Mouse (Mus musculus) heart, embryonic 14.5 days (tissue): ENCODE data around the gene Lce6a. TPM values are rescaled to one million over a fixed set of nuclear protein-coding genes. Genes with fewer than 3 reads are reported as not detected.

Experiments
- ATAC-seq: fragments of 200-750 bp; cut with Nextera tagmentation; 2 replicates; pipeline ENCODE4 v1.8.0; 2017; ENCODE audit warnings: low read depth, moderate TSS enrichment; ENCODE audit not compliant: insufficient number of reproducible peaks, insufficient read depth, low FRiP score
- H3K27ac ChIP-seq, 2 experiments: fragments of 200-500 bp in 1 of 2; fragments of 300-500 bp in 1 of 2; sonication (generic) in 1 of 2; replicated peaks in 1 of 2; 2 replicates each; pipeline ENCODE4 v1.5.1; 2012 to 2014; ENCODE audit warnings: low read depth in 2 of 2, low read length in 2 of 2, control low read depth in 1 of 2, mild to moderate bottlenecking in 1 of 2, mixed read lengths in 1 of 2; ENCODE audit not compliant: control insufficient read depth in 1 of 2, insufficient read depth in 1 of 2
- H3K27me3 ChIP-seq: fragments of 300-500 bp; sonication (generic); 2 replicates; pipeline ENCODE4 v1.6.1; 2014; ENCODE audit warnings: mild to moderate bottlenecking, low read length, control low read depth; ENCODE audit not compliant: control insufficient read depth, insufficient read depth
- H3K36me3 ChIP-seq: fragments of 300-500 bp; sonication (generic); 2 replicates; pipeline ENCODE4 v1.6.1; 2014; ENCODE audit warnings: mild to moderate bottlenecking, control low read depth, low read length, mixed read lengths; ENCODE audit not compliant: control insufficient read depth, insufficient read depth
- H3K4me1 ChIP-seq, 2 experiments: fragments of 200-500 bp in 1 of 2; fragments of 300-500 bp in 1 of 2; sonication (generic) in 1 of 2; 2 replicates each; pipeline ENCODE4 v1.6.1; 2012 to 2014; ENCODE audit warnings: low read length in 2 of 2, control low read depth in 1 of 2, mixed read lengths in 1 of 2; ENCODE audit not compliant: control insufficient read depth in 2 of 2, insufficient read depth in 2 of 2
- H3K4me2 ChIP-seq: fragments of 300-500 bp; sonication (generic); 2 replicates; pipeline ENCODE4 v1.6.1; 2014; ENCODE audit warnings: mild to moderate bottlenecking, low read length
- H3K4me3 ChIP-seq, 2 experiments: fragments of 200-500 bp in 1 of 2; fragments of 300-500 bp in 1 of 2; sonication (generic) in 1 of 2; 2 replicates each; pipeline ENCODE4 v1.5.1; 2012 to 2014; ENCODE audit warnings: low read length in 2 of 2, mild to moderate bottlenecking in 2 of 2, control low read depth in 1 of 2, low read depth in 1 of 2, moderate library complexity in 1 of 2; ENCODE audit not compliant: control insufficient read depth in 1 of 2, insufficient read depth in 1 of 2
- H3K9ac ChIP-seq: fragments of 300-500 bp; sonication (generic); 2 replicates; pipeline ENCODE4 v1.6.1; 2014; ENCODE audit warnings: mild to moderate bottlenecking, low read length
- H3K9me3 ChIP-seq: fragments of 300-500 bp; sonication (generic); 2 replicates; pipeline ENCODE4 v1.6.1; 2016; ENCODE audit warnings: low read length, control low read depth; ENCODE audit not compliant: control insufficient read depth
- WGBS: fragments of 180-500 bp; shearing (Covaris S2); extraction: QIAGEN DNeasy Blood & Tissue Kit; methylation state at CpG from one replicate; pipeline ENCODE4 v1.1.7; 2014; 5-methylcytosine and 5-hydroxymethylcytosine counted together
- polyA plus RNA-seq: library from polyadenylated mRNA; unstranded; fragments of >200 nt; fragmentation: Nextera tagmentation; extraction: Ambion mirVana; gene quantifications from 2 replicates; pipeline ENCODE4 v1.2.1, GENCODE M21; 2014

The Lce6a gene
- polyA plus RNA-seq, 1 experiment from 2014 or later, result not detected

DNA sequence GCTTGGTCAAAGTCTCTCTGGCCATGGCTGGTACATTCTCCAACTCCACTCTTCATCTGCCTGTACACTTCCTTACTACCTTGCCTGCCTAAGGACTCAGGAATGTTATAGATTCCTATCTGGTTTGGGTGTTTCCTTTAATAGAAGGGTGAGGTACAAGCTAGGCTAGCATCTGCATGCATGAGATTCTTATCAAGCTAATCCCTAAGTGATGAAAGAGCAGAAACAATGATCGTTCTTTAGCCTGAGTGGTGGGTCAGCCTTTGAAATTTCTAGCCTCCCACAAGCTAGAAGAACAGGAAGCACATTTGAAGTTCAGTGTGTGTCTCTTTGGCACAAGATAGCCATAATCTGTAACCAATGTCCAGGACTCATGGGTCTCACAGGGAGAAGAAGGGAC lies 11.7 kb downstream of the Lce6a start:
- Histone ChIP-seq H3K9me3 (no peaks in the 10 kb centered on the region), H3K36me3 (no peaks in the 10 kb centered on the region), H3K27me3 (no peaks in the 10 kb centered on the region), H3K4me3 (no peak overlapping the region), H3K27ac (no peak overlapping the region), H3K4me1 (no peaks in the 10 kb centered on the region), H3K9ac (no peak overlapping the region), H3K4me2 (no peak overlapping the region)
- no peak for ATAC-seq
- 15% methylated on average over 1 of the region's 1 CpGs for WGBS

DNA sequence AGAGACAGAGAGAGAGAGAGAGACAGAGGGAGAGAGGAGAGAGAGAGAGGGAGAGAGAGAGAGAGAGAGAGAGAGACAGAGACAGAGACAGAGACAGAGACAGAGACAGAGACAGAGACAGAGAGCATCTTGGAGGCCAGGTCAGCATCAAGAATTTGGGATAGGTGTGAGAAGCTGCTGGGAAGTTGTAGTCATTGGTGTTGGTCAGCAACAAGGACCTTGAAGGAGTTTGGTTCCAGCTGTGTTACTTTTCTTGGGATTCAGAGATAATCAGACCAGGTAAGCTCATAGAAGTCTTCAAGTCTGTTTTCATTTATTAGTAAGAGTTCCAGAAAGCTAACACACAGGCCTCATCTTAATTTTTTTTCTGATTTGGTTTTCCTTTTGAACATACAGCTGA lies 14.1 kb downstream of the Lce6a start, which contains the start of gene 2210017I01Rik:
2210017I01Rik (minus strand) TSS at position 101 of the 400 bp plus-strand sequence.
- Histone ChIP-seq H3K9ac (no peak within 1 kb of the TSS), H3K36me3 (no peaks in the 10 kb centered on the region), H3K4me2 (no peak within 1 kb of the TSS), H3K9me3 (no peaks in the 10 kb centered on the region), H3K4me1 (no peaks in the 10 kb centered on the region), H3K27me3 (no peaks in the 10 kb centered on the region), H3K27ac (no peak within 1 kb of the TSS), H3K4me3 (no peak within 1 kb of the TSS)
- no peak for ATAC-seq

DNA sequence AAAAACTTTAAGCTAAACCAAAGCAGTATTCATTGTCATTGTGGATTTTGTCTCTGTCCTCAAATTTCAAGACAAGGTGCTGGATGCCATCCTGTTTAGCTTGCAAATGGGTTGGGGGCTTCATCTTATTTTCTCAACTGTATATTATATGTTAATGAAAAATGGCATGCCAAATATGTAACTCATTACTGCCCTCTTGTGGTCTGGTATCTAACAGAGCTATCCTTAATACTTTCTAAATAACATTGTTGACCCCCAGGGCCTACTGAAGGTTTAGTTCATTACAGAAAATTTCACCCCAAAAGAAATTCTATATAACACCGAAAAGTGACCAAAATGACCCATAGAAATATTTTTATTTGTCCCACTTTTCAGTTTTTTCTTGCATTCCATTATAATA lies 19.3 kb downstream of the Lce6a start:
- H3K9me3 ChIP-seq, result no peaks in the 10 kb centered on the region
- H3K36me3 ChIP-seq, result no peaks in the 10 kb centered on the region
- ATAC-seq, result no peak
- WGBS, result 27% methylated on average over 1 of the region's 1 CpGs
- H3K4me3 ChIP-seq, result no peak overlapping the region
- H3K27me3 ChIP-seq, result no peaks in the 10 kb centered on the region
- H3K4me1 ChIP-seq, result no peaks in the 10 kb centered on the region
- H3K27ac ChIP-seq, result no peak overlapping the region
- no peak overlapping the region for H3K9ac ChIP-seq
- H3K4me2 ChIP-seq, result no peak overlapping the region

DNA sequence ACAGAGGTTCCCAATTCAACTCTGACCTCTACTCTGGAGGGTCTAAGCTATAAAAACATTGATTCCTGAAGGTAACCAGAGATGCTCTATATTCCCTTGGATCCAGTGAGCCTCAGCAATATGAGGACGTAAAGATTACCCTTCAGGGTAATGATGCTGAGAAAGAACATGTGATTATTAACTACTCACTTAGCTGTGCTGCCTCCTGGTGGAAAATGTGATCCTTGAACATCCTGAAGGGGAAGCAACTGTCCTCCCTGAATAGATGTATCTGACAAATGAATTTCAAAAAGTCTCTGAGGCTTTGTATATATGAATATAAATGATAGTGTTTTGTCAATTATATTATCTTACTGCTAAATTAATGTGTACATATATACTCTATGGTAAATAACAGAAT lies 21.0 kb downstream of the Lce6a start:
- no peaks in the 10 kb centered on the region for H3K27me3 ChIP-seq
- no peak overlapping the region for H3K27ac ChIP-seq
- WGBS, result 42% methylated on average over 1 of the region's 1 CpGs
- H3K9me3 ChIP-seq, result no peaks in the 10 kb centered on the region
- no peak for ATAC-seq
- H3K4me3 ChIP-seq, result no peak overlapping the region
- no peak overlapping the region for H3K4me2 ChIP-seq
- no peak overlapping the region for H3K9ac ChIP-seq
- no peaks in the 10 kb centered on the region for H3K36me3 ChIP-seq
- no peaks in the 10 kb centered on the region for H3K4me1 ChIP-seq

DNA sequence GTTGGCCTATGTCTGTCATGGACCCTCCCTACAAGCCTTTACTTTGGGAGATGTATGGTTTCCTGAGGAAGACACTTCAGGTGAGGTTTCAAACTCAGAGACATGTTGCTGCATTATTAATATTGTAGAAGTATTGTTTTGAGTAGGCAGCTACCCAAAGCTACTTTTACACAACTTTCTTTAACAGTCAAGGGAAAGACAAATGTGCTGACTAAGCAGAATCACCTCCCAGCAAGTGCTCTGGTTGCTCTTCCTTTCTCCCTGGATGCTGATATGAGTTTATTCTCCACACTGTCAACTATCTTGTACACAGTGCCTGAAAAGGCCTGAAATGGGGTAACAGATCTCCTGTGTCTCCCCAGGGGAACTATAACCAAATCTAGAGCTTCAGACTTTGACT lies 21.5 kb downstream of the Lce6a start:
- Histone ChIP-seq H3K36me3 (no peaks in the 10 kb centered on the region), H3K4me1 (no peaks in the 10 kb centered on the region), H3K4me3 (no peak overlapping the region), H3K27me3 (no peaks in the 10 kb centered on the region), H3K4me2 (no peak overlapping the region), H3K27ac (no peak overlapping the region), H3K9me3 (no peaks in the 10 kb centered on the region), H3K9ac (no peak overlapping the region)
- ATAC-seq, result no peak

DNA sequence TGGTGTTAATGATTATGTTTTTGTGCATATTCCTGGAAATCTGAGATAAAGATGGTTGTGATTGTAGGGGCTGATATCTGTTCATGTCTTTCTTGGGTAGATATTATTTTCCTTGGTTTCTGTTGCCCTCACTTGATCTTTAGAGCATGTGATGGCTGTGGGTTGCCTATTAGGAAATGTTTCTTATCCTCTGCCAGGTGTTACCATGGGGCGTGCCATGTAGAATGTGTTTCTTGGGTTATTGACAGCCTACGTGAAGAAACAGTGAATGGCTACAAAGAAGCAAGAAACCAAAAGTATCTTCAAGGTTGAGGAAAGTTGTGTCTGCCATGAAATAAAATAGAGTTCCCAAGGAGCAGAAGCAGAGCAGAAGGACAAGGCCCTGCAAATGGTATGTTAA lies 23.0 kb downstream of the Lce6a start:
- Histone ChIP-seq H3K27ac (no peak overlapping the region), H3K27me3 (no peaks in the 10 kb centered on the region), H3K4me3 (no peak overlapping the region), H3K9me3 (no peaks in the 10 kb centered on the region), H3K9ac (no peak overlapping the region), H3K36me3 (no peaks in the 10 kb centered on the region), H3K4me2 (no peak overlapping the region), H3K4me1 (no peaks in the 10 kb centered on the region)
- WGBS, result 78% methylated on average over 2 of the region's 2 CpGs
- ATAC-seq, result no peak

DNA sequence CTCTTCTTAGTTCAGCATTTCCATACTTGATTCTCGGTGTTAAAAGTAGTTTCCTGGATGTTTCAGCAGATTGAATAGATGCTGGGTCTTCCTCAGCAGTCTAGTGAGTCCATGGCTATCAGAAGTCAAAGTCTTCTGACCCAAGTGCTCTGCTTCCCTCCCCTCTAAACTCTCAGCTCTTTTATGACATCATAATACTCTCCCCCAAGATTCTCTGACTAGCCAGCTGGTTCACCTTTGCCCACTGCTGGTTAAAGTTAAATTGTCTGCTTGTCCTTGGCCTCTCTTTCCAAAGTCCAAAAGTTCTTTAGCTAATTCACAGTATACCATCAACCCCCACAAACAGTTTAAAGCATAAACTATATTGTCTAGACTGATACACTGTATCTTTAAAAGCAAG lies 32.6 kb downstream of the Lce6a start, which contains the start of gene Smcp:
Smcp (minus strand) TSS at position 140 of the 400 bp plus-strand sequence.
- 63% methylated on average over 1 of the region's 1 CpGs for WGBS
- H3K9me3 ChIP-seq, result no peaks in the 10 kb centered on the region
- no peak within 1 kb of the TSS for H3K4me2 ChIP-seq
- ATAC-seq, result no peak
- no peak within 1 kb of the TSS for H3K27ac ChIP-seq
- H3K4me1 ChIP-seq, result no peaks in the 10 kb centered on the region
- no peaks in the 10 kb centered on the region for H3K36me3 ChIP-seq
- H3K4me3 ChIP-seq, result no peak within 1 kb of the TSS
- no peak within 1 kb of the TSS for H3K9ac ChIP-seq
- no peaks in the 10 kb centered on the region for H3K27me3 ChIP-seq

DNA sequence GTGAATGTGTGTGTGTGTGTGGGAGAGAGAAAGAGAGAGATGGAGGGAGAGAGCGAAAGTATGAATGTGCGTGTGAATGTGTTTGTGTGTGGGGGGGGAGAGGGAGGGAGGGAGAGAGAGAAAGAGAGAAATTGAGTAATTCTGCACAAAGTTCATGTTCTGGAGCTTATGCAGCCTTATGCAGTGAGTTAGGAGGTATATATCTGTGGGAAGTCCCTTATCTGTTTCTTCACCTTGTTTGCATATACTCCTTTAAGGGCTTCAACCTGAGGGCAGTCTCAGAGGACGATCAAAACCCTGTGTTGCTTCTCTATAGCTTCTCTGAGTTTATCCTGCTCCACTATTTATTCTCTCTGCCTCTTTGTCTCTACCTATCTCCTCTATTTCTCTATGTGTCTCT lies 34.3 kb downstream of the Lce6a start:
- H3K4me1 ChIP-seq, result no peaks in the 10 kb centered on the region
- no peak for ATAC-seq
- 73% methylated on average over 3 of the region's 3 CpGs for WGBS
- H3K27ac ChIP-seq, result no peak overlapping the region
- no peak overlapping the region for H3K4me3 ChIP-seq
- no peaks in the 10 kb centered on the region for H3K27me3 ChIP-seq
- H3K9me3 ChIP-seq, result no peaks in the 10 kb centered on the region
- H3K4me2 ChIP-seq, result no peak overlapping the region
- no peak overlapping the region for H3K9ac ChIP-seq
- H3K36me3 ChIP-seq, result no peaks in the 10 kb centered on the region
